Mouse (Mus musculus) ES-E14 (cell line): ENCODE results near the gene Samd10. TPM values are rescaled to one million over a fixed set of nuclear protein-coding genes. Genes with fewer than 3 reads are reported as not detected.

ENCODE experiments used
- DNase-seq: peaks from one replicate; pipeline ENCODE4 v3.0.0-alpha.2; 2013; ENCODE audit warnings: low read depth, low spot score
- H3K27ac ChIP-seq: 2 replicates; pipeline ENCODE4 v1.5.1; 2012; ENCODE audit warnings: low read depth, mild to moderate bottlenecking, low read length, moderate library complexity, mixed read lengths; ENCODE audit not compliant: poor library complexity, insufficient read depth, severe bottlenecking
- H3K36me3 ChIP-seq: 2 replicates; pipeline ENCODE4 v1.6.1; 2012; ENCODE audit warnings: mild to moderate bottlenecking, low read length, moderate library complexity, mixed read lengths; ENCODE audit not compliant: control insufficient read depth, poor library complexity, insufficient read depth, severe bottlenecking
- H3K4me1 ChIP-seq, 2 experiments: fragments of 150-350 bp in 1 of 2; sonication (generic) in 1 of 2; 2 replicates each; pipeline ENCODE4 v1.6.1; 2012; ENCODE audit warnings: low read length in 2 of 2, mild to moderate bottlenecking in 1 of 2, mixed read lengths in 1 of 2; ENCODE audit not compliant: control insufficient read depth in 2 of 2, insufficient read depth in 2 of 2, poor library complexity in 1 of 2
- H3K4me3 ChIP-seq, 2 experiments: fragments of 150-350 bp in 1 of 2; sonication (generic) in 1 of 2; 2 replicates each; pipeline ENCODE4 v1.5.1; 2012; ENCODE audit warnings: low read length in 2 of 2, low read depth in 1 of 2, mild to moderate bottlenecking in 1 of 2, mixed read lengths in 1 of 2; ENCODE audit not compliant: insufficient read depth in 1 of 2, poor library complexity in 1 of 2, severe bottlenecking in 1 of 2
- H3K9ac ChIP-seq: 2 replicates; pipeline ENCODE4 v1.6.1; 2012; ENCODE audit warnings: low read depth, mild to moderate bottlenecking, low read length, mixed read lengths; ENCODE audit not compliant: poor library complexity, insufficient read depth, severe bottlenecking
- H3K9me3 ChIP-seq: fragments of 150-350 bp; sonication (generic); 2 replicates; pipeline ENCODE4 v1.6.1; 2012; ENCODE audit warnings: low read depth, mild to moderate bottlenecking, low read length; ENCODE audit not compliant: control insufficient read depth, insufficient read depth
- CHD2 ChIP-seq: IDR thresholded peaks from 2 replicates; pipeline ENCODE4 v1.6.1; 2014; ENCODE audit warnings: mild to moderate bottlenecking, low read depth, low read length, inconsistent platforms
- HCFC1 ChIP-seq: IDR thresholded peaks from 2 replicates; pipeline ENCODE4 v1.6.1; 2012; ENCODE audit warnings: low read length, inconsistent platforms, borderline replicate concordance; ENCODE audit not compliant: insufficient read depth
- MAFK ChIP-seq: IDR thresholded peaks from 2 replicates; pipeline ENCODE4 v1.6.1; 2014; ENCODE audit warnings: mild to moderate bottlenecking, low read depth, low read length, inconsistent platforms; ENCODE audit not compliant: insufficient read depth
- ZC3H11A ChIP-seq: IDR thresholded peaks from 2 replicates; pipeline ENCODE4 v1.6.1; 2012; ENCODE audit warnings: low read depth, mild to moderate bottlenecking, inconsistent platforms, low read length, borderline replicate concordance
- ZNF384 ChIP-seq: IDR thresholded peaks from 2 replicates; pipeline ENCODE4 v1.6.1; 2012; ENCODE audit warnings: low read depth, low read length, inconsistent platforms
- in situ Hi-C, 2 experiments: fragments of 600-800 bp; cut with MboI; formaldehyde crosslinking; loops; one replicate each; pipeline ENCODE4 v1.15.1; 2025; ENCODE audit warnings: low sequenced_read_pairs in 2 of 2, inconsistent platforms in 1 of 2; ENCODE audit not compliant: unreplicated experiment in 2 of 2
- total RNA-seq: library from RNA; depleted of rRNA; stranded (reverse); fragments of 300-350 nt; gene quantifications from 2 replicates; pipeline ENCODE4 v1.2.3, GENCODE M21; 2012; rRNA removed

The Samd10 gene
- 3.4 TPM in 2 replicates for total RNA-seq

GRCm38 (mm10) chr2:181598454-181599351, at the start of gene Samd10:
Samd10 (minus strand) TSS chr2:181599212.
- no peak for DNase-seq

DNA sequence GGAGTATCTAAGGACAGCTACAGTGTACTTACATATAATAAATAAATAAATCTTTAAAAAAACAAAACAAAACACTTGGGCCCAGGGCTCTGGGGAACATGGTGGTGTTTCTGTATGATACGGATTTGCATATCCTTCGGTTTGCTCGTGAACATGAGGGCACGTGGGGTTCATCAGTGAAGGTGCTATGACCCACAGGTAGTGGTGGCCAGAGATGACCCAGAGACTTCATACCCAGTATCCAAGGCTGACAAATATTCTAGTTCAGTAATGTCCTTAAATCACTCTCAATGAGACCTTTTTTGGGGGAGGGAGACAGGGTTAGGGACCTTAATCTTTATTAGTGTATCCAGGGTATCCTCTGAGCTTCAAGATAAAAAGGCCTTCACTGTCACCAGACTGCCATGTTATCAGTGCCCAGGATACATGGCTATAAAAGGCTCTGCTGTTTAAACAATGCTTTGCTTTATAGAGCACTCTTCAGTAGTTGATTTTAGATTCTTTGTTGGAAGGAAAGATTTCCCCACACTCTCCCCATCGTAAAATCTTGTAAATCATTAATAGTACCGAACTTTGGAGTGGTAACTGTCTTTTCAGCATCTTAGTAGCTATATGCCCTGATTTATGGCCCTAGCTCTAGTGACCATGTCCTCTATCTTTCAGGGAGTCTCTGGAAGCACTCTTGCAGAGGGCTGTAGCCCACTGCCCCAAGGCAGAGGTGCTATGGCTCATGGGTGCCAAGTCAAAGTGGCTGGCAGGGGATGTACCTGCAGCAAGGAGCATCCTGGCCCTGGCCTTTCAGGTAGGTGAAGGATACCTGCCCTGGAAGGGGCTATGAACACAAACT, 47.8 kb upstream of the Samd10 start:
- H3K36me3 ChIP-seq: peaks cover 33% of the 10 kb centered on the region
- TF ChIP-seq MAFK: no peak
- no peak for TF ChIP-seq ZC3H11A
- no peak for TF ChIP-seq CHD2
- TF ChIP-seq ZNF384: no peak
- TF ChIP-seq HCFC1: no peak
- no peaks in the 10 kb centered on the region for H3K4me1 ChIP-seq
- no peak overlapping the region for H3K9ac ChIP-seq
- in situ Hi-C loops: no loop called here
- H3K27ac ChIP-seq: no peak overlapping the region
- H3K9me3 ChIP-seq: no peaks in the 10 kb centered on the region
- H3K4me3 ChIP-seq: no peak overlapping the region
- no peak for DNase-seq

More at GRCm38 (mm10) chr2:181598454-181599351, at the start of gene Samd10:
- no peaks in the 10 kb centered on the region for H3K36me3 ChIP-seq
- H3K9me3 ChIP-seq: no peaks in the 10 kb centered on the region
- peak within 1 kb of the TSS; percentile 83 for H3K9ac ChIP-seq
- in situ Hi-C loops: no loop called here
- peak within 1 kb of the TSS; percentile 90 to 91 for H3K4me3 ChIP-seq
- H3K4me1 ChIP-seq: peaks cover 4 to 6% of the 10 kb centered on the region in 2 experiments; a peak in 2 of 4 replicates
- TF ChIP-seq ZC3H11A (no peak), ZNF384 (no peak), MAFK (no peak), CHD2 (no peak), HCFC1 (no peak)
- no peak within 1 kb of the TSS for H3K27ac ChIP-seq

- DNase-seq: no peak
- TF ChIP-seq HCFC1 (no peak), ZNF384 (no peak)
- in situ Hi-C loops: no loop called here
- peaks cover 35% of the 10 kb centered on the region for H3K36me3 ChIP-seq
- H3K27ac ChIP-seq: no peak overlapping the region
- H3K4me3 ChIP-seq: no peak overlapping the region
- H3K9me3 ChIP-seq: no peaks in the 10 kb centered on the region
- no peak overlapping the region for H3K9ac ChIP-seq
- H3K4me1 ChIP-seq: no peaks in the 10 kb centered on the region
Observed at GRCm38 (mm10) chr2:181645666-181646065, 46.7 kb upstream of the Samd10 start.

- no peak for DNase-seq
- in situ Hi-C loops: no loop called here
- H3K27ac ChIP-seq: no peak overlapping the region
- H3K9me3 ChIP-seq: no peaks in the 10 kb centered on the region
- H3K9ac ChIP-seq: no peak overlapping the region
- H3K4me3 ChIP-seq: no peak overlapping the region
- no peak for TF ChIP-seq HCFC1
- peak; percentile 29; the same call in 1 of the 2 replicates for TF ChIP-seq ZC3H11A
- H3K4me1 ChIP-seq: no peaks in the 10 kb centered on the region
- peaks cover 28% of the 10 kb centered on the region for H3K36me3 ChIP-seq
Observed at GRCm38 (mm10) chr2:181644361-181644760, 45.3 kb upstream of the Samd10 start.
